Mouse (Mus musculus) heart, postnatal 0 days (tissue): ENCODE data around the gene Rbms1.

Experiments
- CTCF ChIP-seq: IDR thresholded peaks from 2 replicates; pipeline ENCODE4 v1.5.1; 2016; ENCODE audit warnings: antibody characterized with exemption, control low read depth, low read depth
- EP300 ChIP-seq: IDR thresholded peaks from 2 replicates; pipeline ENCODE4 v1.6.1; 2016; ENCODE audit warnings: antibody characterized with exemption, low read depth

- no peak for TF ChIP-seq CTCF
- no peak for TF ChIP-seq EP300
These were observed 170.5 kb downstream of the Rbms1 start for GRCm38 (mm10) chr2:60792506-60792905.
